Mouse (Mus musculus) ES-E14 (cell line): Measurements from ENCODE around the gene Rangrf.

Experiments used
- CHD2 ChIP-seq: IDR thresholded peaks from 2 replicates; pipeline ENCODE4 v1.6.1; 2014; ENCODE audit warnings: mild to moderate bottlenecking, low read depth, low read length, inconsistent platforms
- HCFC1 ChIP-seq: IDR thresholded peaks from 2 replicates; pipeline ENCODE4 v1.6.1; 2012; ENCODE audit warnings: low read length, inconsistent platforms, borderline replicate concordance; ENCODE audit not compliant: insufficient read depth
- MAFK ChIP-seq: IDR thresholded peaks from 2 replicates; pipeline ENCODE4 v1.6.1; 2014; ENCODE audit warnings: mild to moderate bottlenecking, low read depth, low read length, inconsistent platforms; ENCODE audit not compliant: insufficient read depth
- ZC3H11A ChIP-seq: IDR thresholded peaks from 2 replicates; pipeline ENCODE4 v1.6.1; 2012; ENCODE audit warnings: low read depth, mild to moderate bottlenecking, inconsistent platforms, low read length, borderline replicate concordance
- ZNF384 ChIP-seq: IDR thresholded peaks from 2 replicates; pipeline ENCODE4 v1.6.1; 2012; ENCODE audit warnings: low read depth, low read length, inconsistent platforms

GRCm38 (mm10) chr11:68994377-68994776 is 19.4 kb upstream of the Rangrf start:
- TF ChIP-seq ZC3H11A (no peak), CHD2 (no peak), ZNF384 (no peak), HCFC1 (no peak), MAFK (no peak)
